Mouse (Mus musculus) hindbrain, embryonic 12.5 days (tissue): ENCODE measurements around the gene Meis1. TPM values are rescaled to one million over a fixed set of nuclear protein-coding genes. Genes with fewer than 3 reads are reported as not detected.

Experiments
- ATAC-seq: fragments of 200-750 bp; cut with Nextera tagmentation; 2 replicates; pipeline ENCODE4 v1.8.0; 2017; ENCODE audit warnings: moderate TSS enrichment; ENCODE audit not compliant: low FRiP score
- H3K27ac ChIP-seq: fragments of 300-500 bp; sonication (generic); 2 replicates; pipeline ENCODE4 v1.5.1; 2016; ENCODE audit warnings: mild to moderate bottlenecking
- H3K27me3 ChIP-seq: fragments of 300-500 bp; sonication (generic); 2 replicates; pipeline ENCODE4 v1.6.1; 2016; ENCODE audit warnings: mild to moderate bottlenecking
- H3K36me3 ChIP-seq: fragments of 300-500 bp; sonication (generic); 2 replicates; pipeline ENCODE4 v1.6.1; 2016; ENCODE audit warnings: mild to moderate bottlenecking
- H3K4me1 ChIP-seq: fragments of 300-500 bp; sonication (generic); 2 replicates; pipeline ENCODE4 v1.6.1; 2016
- H3K4me2 ChIP-seq: fragments of 300-500 bp; sonication (generic); replicated peaks from 2 replicates; pipeline ENCODE4 v1.6.1; 2016; ENCODE audit warnings: mild to moderate bottlenecking
- H3K4me3 ChIP-seq: fragments of 300-500 bp; sonication (generic); 2 replicates; pipeline ENCODE4 v1.5.1; 2016; ENCODE audit warnings: mild to moderate bottlenecking
- H3K9ac ChIP-seq: fragments of 300-500 bp; sonication (generic); 2 replicates; pipeline ENCODE4 v1.6.1; 2016; ENCODE audit warnings: mild to moderate bottlenecking, moderate library complexity
- H3K9me3 ChIP-seq: fragments of 300-500 bp; sonication (generic); replicated peaks from 2 replicates; pipeline ENCODE4 v1.6.1; 2016; ENCODE audit warnings: mild to moderate bottlenecking
- WGBS: fragments of 180-500 bp; shearing (Covaris S2); methylation state at CpG from one replicate; pipeline ENCODE4 v1.1.7; 2016; 5-methylcytosine and 5-hydroxymethylcytosine counted together
- polyA plus RNA-seq: library from polyadenylated mRNA; unstranded; fragments of >200 nt; fragmentation: Nextera tagmentation; extraction: Ambion mirVana; gene quantifications from 2 replicates; pipeline ENCODE4 v1.2.1, GENCODE M21; 2016

Meis1 gene
- polyA plus RNA-seq, 1 experiment from 2014 or later: 173 TPM

GRCm38 (mm10) chr11:18955969-18956368 is 62.8 kb downstream of the Meis1 start:
- Histone ChIP-seq H3K27ac (no peak overlapping the region), H3K4me3 (no peak overlapping the region), H3K4me2 (no peak overlapping the region), H3K36me3 (no peaks in the 10 kb centered on the region), H3K9me3 (no peaks in the 10 kb centered on the region), H3K27me3 (no peaks in the 10 kb centered on the region), H3K9ac (no peak overlapping the region), H3K4me1 (peaks cover 11% of the 10 kb centered on the region)
- WGBS: 78% methylated on average over 7 of the region's 7 CpGs
- ATAC-seq: no peak

GRCm38 (mm10) chr11:18954852-18955251 is 63.9 kb downstream of the Meis1 start:
- 87% methylated on average over 2 of the region's 2 CpGs for WGBS
- Histone ChIP-seq H3K36me3 (no peaks in the 10 kb centered on the region), H3K4me2 (no peak overlapping the region), H3K27me3 (no peaks in the 10 kb centered on the region), H3K27ac (no peak overlapping the region), H3K9me3 (no peaks in the 10 kb centered on the region), H3K9ac (no peak overlapping the region), H3K4me1 (peaks cover 17% of the 10 kb centered on the region), H3K4me3 (no peak overlapping the region)
- ATAC-seq: no peak

- Histone ChIP-seq H3K36me3 (no peaks in the 10 kb centered on the region), H3K9me3 (no peaks in the 10 kb centered on the region), H3K4me1 (peaks cover 22% of the 10 kb centered on the region), H3K9ac (no peak overlapping the region), H3K4me3 (no peak overlapping the region), H3K4me2 (no peak overlapping the region), H3K27me3 (no peaks in the 10 kb centered on the region), H3K27ac (no peak overlapping the region)
- ATAC-seq: no peak
- 92% methylated on average over 7 of the region's 7 CpGs for WGBS
Measured at GRCm38 (mm10) chr11:18953892-18954291, 64.9 kb downstream of the Meis1 start.

GRCm38 (mm10) chr11:18948600-18949295 is 70.0 kb downstream of the Meis1 start:
- Histone ChIP-seq H3K9me3 (no peaks in the 10 kb centered on the region), H3K36me3 (no peaks in the 10 kb centered on the region), H3K4me2 (no peak overlapping the region), H3K9ac (no peak overlapping the region), H3K27ac (no peak overlapping the region), H3K4me1 (peaks cover 42% of the 10 kb centered on the region), H3K4me3 (no peak overlapping the region), H3K27me3 (no peaks in the 10 kb centered on the region)
- 80% methylated on average over 13 of the region's 13 CpGs for WGBS
- ATAC-seq: no peak

- Histone ChIP-seq H3K36me3 (no peaks in the 10 kb centered on the region), H3K4me3 (no peak overlapping the region), H3K27ac (no peak overlapping the region), H3K9ac (no peak overlapping the region), H3K9me3 (no peaks in the 10 kb centered on the region), H3K27me3 (no peaks in the 10 kb centered on the region), H3K4me2 (no peak overlapping the region), H3K4me1 (peaks cover 49% of the 10 kb centered on the region)
- WGBS: 74% methylated on average over 3 of the region's 3 CpGs
- no peak for ATAC-seq
Measured at GRCm38 (mm10) chr11:18947434-18947833, 71.4 kb downstream of the Meis1 start.

- Histone ChIP-seq H3K4me2 (no peak overlapping the region), H3K27me3 (no peaks in the 10 kb centered on the region), H3K9ac (no peak overlapping the region), H3K9me3 (no peaks in the 10 kb centered on the region), H3K36me3 (no peaks in the 10 kb centered on the region), H3K27ac (peak overlapping the region; percentile 60; the same call in 1 of the 2 replicates), H3K4me3 (no peak overlapping the region), H3K4me1 (peaks cover 60% of the 10 kb centered on the region)
- WGBS: 41% methylated on average over 3 of the region's 3 CpGs
- no peak for ATAC-seq
Measured at GRCm38 (mm10) chr11:18945778-18946177, 73.0 kb downstream of the Meis1 start.

- peaks cover 55% of the 10 kb centered on the region for H3K4me1 ChIP-seq
- 58% methylated on average over 14 of the region's 14 CpGs for whole genome bisulfite sequencing
- no peak overlapping the region for H3K4me3 ChIP-seq
- H3K36me3 ChIP-seq: no peaks in the 10 kb centered on the region
- no peak overlapping the region for H3K9ac ChIP-seq
- no peaks in the 10 kb centered on the region for H3K27me3 ChIP-seq
- no peaks in the 10 kb centered on the region for H3K9me3 ChIP-seq
- ATAC-seq: peak; percentile 44; the same call in 1 of the 2 replicates
- H3K27ac ChIP-seq: peak overlapping the region; percentile 60; the same call in 1 of the 2 replicates
- H3K4me2 ChIP-seq: 0 out of 2 replicates have a peak overlapping the region, but pooled peaks have one; percentile 1
Measured at GRCm38 (mm10) chr11:18944972-18945625, 73.7 kb downstream of the Meis1 start.

GRCm38 (mm10) chr11:18944209-18944608 is 74.6 kb downstream of the Meis1 start:
- no peaks in the 10 kb centered on the region for H3K27me3 ChIP-seq
- H3K36me3 ChIP-seq: no peaks in the 10 kb centered on the region
- no peaks in the 10 kb centered on the region for H3K9me3 ChIP-seq
- no peak overlapping the region for H3K9ac ChIP-seq
- ATAC-seq: no peak
- no peak overlapping the region for H3K4me3 ChIP-seq
- peak overlapping the region; percentile 36; the same call in 1 of the 2 replicates for H3K27ac ChIP-seq
- H3K4me1 ChIP-seq: peaks cover 52% of the 10 kb centered on the region
- H3K4me2 ChIP-seq: no peak overlapping the region
- WGBS: 61% methylated on average over 7 of the region's 7 CpGs

GRCm38 (mm10) chr11:18942990-18943389 is 75.8 kb downstream of the Meis1 start:
- 56% methylated on average over 2 of the region's 2 CpGs for WGBS

GRCm38 (mm10) chr11:18940916-18941315 is 77.9 kb downstream of the Meis1 start:
- Histone ChIP-seq H3K9me3 (no peaks in the 10 kb centered on the region), H3K4me2 (no peak overlapping the region), H3K9ac (no peak overlapping the region), H3K4me3 (no peak overlapping the region), H3K4me1 (peaks cover 40% of the 10 kb centered on the region), H3K27ac (no peak overlapping the region), H3K27me3 (no peaks in the 10 kb centered on the region), H3K36me3 (no peaks in the 10 kb centered on the region)
- 30% methylated on average over 4 of the region's 4 CpGs for WGBS
- ATAC-seq: 0 out of 2 replicates have a peak, but pooled peaks have one; percentile 17

More at GRCm38 (mm10) chr11:18942990-18943389, 75.8 kb downstream of the Meis1 start:
- no peak overlapping the region for H3K27ac ChIP-seq
- no peaks in the 10 kb centered on the region for H3K36me3 ChIP-seq
- no peak overlapping the region for H3K4me3 ChIP-seq
- no peak for ATAC-seq
- H3K4me1 ChIP-seq: peaks cover 54% of the 10 kb centered on the region
- no peaks in the 10 kb centered on the region for H3K9me3 ChIP-seq
- H3K27me3 ChIP-seq: no peaks in the 10 kb centered on the region
- H3K9ac ChIP-seq: no peak overlapping the region
- no peak overlapping the region for H3K4me2 ChIP-seq

- Histone ChIP-seq H3K9ac (no peak overlapping the region), H3K27me3 (no peaks in the 10 kb centered on the region), H3K36me3 (0 out of 2 replicates have a peak, but pooled peaks cover 3% of the 10 kb centered on the region), H3K27ac (no peak overlapping the region), H3K9me3 (no peaks in the 10 kb centered on the region), H3K4me2 (no peak overlapping the region), H3K4me1 (peaks cover 27% of the 10 kb centered on the region), H3K4me3 (no peak overlapping the region)
- whole genome bisulfite sequencing: 79% methylated on average over 6 of the region's 6 CpGs
- ATAC-seq: no peak
Measured at GRCm38 (mm10) chr11:18934921-18935320, 83.9 kb downstream of the Meis1 start.

- H3K4me1 ChIP-seq: peaks cover 33% of the 10 kb centered on the region
- H3K27ac ChIP-seq: peak overlapping the region; percentile 76
- H3K9me3 ChIP-seq: no peaks in the 10 kb centered on the region
- H3K4me2 ChIP-seq: no peak overlapping the region
- 49% methylated on average over 15 of the region's 15 CpGs for WGBS
- H3K36me3 ChIP-seq: 0 out of 2 replicates have a peak, but pooled peaks cover 3% of the 10 kb centered on the region
- no peak overlapping the region for H3K9ac ChIP-seq
- ATAC-seq: no peak
- H3K27me3 ChIP-seq: no peaks in the 10 kb centered on the region
- H3K4me3 ChIP-seq: no peak overlapping the region
Measured at GRCm38 (mm10) chr11:18931001-18931874, 87.5 kb downstream of the Meis1 start.
